Mouse (Mus musculus) small intestine, adult 2 months (tissue): ENCODE data around the gene Slc5a6.

ENCODE experiments used
- CTCF ChIP-seq: fragments of 200-500 bp; IDR thresholded peaks from 2 replicates; pipeline ENCODE4 v1.5.1; 2012; ENCODE audit warnings: low read depth, mild to moderate bottlenecking, control low read depth, inconsistent platforms, low read length, moderate library complexity, mixed read lengths; ENCODE audit not compliant: insufficient replicate concordance, insufficient read length; ENCODE audit errors: extremely low read depth
- POLR2A ChIP-seq: fragments of 200-500 bp; IDR thresholded peaks from 2 replicates; pipeline ENCODE4 v1.6.1; 2012; ENCODE audit warnings: low read depth, mild to moderate bottlenecking, control low read depth, inconsistent platforms, low read length, moderate library complexity

- TF ChIP-seq CTCF (no peak), POLR2A (no peak)
Observed at GRCm38 (mm10) chr5:31050427-31050826, 1.7 kb upstream of the Slc5a6 start.
